Mouse (Mus musculus): Measurements from ENCODE around the gene Spaca4. TPM values are rescaled to one million over a fixed set of nuclear protein-coding genes. Genes with fewer than 3 reads are reported as not detected.
A peak's percentile ranks its signal among the peaks of the same experiment; 100 is the strongest.

Spaca4 gene
- polyA plus RNA-seq, 3 experiments from 2014 or later = not detected

DNA sequence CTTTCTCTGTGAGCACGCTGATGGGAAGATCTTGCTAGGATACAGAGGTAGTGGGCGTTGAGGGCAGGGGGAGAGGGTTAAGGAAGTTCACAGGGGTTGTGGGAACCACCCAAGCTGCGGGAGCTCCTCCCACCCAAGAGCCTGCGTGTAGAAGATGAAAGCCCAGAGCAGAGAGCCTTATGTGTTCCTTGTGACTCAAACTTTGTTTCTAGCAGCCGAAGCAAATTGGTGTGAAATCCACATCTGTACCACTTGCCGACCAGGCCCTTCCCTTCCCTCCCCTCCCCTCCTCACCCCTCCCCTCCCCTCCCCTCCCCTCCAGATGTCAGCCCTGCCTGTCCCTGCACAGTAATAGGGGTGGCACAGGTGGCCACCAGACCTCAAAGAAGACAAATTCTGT, 30.5 kb downstream of the Spaca4 start:
- peak; percentile 28 for ATAC-seq

DNA sequence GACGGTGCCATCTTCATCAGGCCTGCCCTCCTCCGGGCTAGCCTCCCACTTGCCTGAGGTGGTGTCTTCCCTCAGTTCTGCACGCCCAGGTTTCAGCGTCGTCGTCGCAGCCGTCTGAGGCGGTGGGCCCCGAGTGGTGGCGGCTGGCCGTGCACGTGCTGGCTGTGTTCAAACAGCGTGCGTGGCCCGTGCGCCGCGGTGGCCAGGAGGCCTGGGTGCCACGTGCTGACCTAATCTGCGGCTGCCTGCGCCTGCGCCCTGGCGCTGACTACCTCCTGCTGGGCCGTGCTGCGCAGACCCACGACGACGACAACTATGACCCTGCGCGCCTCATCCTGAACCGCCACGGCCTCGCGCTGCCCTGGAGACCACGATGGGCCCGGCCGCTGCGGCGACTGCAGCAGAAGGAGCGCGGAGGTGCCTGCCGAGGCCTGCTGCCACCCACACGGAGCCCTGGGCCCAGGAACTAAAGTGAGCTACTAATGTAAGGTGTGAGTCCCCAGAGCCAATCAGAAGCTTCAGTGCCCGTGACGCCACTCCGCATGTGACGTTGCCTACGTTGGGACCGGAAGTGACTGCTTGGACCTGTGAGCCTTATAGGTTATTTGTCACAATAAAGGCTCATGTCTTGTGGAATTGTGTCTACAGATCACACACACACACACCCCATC, 31.6 kb downstream of the Spaca4 start, which contains the start of gene Sec1:
Gene Sec1 (minus strand): TSS at position 482 of the 671 bp plus-strand sequence.
- no peak for ATAC-seq

DNA sequence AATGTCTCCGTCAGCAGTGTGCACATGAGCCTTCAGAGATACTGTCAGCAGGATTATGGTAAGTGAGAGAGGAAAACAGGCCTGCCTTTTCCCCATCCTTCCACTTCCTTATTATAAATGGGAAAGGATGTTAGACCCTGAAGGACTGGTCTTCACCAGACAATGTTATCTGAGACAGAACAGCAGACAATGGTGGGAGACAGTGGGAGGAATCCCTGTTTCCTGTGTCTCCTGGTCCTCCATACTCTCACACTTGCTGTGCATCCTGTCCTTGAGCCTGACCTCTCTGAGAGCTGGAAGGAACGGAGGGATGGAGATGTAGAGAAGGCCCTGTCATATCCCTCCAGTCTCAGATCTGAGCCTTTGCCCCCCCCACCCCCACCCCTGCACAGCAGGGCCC, 33.2 kb downstream of the Spaca4 start:
- ATAC-seq = no peak

DNA sequence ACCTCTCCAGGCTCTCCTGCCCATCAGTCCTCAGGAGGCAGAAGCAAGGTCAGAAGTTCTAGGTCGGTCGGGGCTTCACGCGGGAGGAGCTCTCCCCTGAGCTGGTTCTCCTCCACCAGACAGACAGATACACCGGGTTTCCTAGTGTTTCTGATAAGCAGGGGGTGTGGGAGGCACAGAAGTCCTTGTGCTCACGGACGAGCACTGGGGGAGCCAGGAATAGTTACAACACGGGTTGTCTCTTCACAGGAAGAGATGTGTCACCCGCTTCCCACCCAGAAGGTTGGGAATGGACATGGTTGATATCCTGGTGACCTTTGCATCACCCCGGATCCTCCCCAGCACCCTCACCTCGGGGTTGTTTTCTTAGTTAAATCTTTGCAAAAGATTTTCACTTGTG, 35.8 kb downstream of the Spaca4 start:
- ATAC-seq = no peak

DNA sequence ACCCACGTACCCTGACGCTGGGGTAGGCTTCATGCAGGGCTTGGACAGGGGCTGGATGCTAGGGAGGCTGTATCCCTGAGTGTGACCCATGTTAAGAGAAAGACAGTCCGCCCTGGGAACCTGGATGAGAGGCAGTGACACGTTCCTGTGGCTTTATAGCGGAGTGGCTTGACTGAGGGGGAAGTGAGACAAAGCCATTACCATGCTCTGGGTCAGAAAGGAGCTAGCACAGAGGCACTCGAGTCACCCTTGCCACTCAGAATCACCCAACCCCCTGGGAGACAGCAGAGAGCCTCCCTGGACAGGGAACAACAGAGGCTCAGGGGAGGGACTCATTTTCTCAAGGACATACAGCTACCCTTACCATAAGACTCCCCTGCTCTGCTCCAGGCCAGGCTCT, 36.5 kb downstream of the Spaca4 start:
- no peak for ATAC-seq

DNA sequence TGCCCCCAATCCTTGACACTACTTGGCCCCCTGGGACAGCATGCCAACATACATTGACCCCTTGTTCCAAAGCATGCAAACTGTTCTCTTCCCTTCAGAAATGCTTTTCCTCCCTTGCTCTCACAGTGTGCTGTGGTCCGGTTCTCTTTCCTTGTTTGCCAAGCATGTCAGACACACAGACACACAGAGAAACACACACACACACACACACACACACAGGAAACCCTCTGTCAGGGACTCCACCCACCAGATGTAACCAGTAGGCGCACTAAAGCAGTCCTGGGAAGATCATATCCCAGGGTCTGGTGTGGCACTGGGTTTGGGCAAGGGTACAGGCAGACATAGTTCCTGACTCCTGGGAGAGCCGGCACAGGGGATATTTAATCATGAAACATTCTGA, 38.8 kb downstream of the Spaca4 start:
- ATAC-seq = no peak

DNA sequence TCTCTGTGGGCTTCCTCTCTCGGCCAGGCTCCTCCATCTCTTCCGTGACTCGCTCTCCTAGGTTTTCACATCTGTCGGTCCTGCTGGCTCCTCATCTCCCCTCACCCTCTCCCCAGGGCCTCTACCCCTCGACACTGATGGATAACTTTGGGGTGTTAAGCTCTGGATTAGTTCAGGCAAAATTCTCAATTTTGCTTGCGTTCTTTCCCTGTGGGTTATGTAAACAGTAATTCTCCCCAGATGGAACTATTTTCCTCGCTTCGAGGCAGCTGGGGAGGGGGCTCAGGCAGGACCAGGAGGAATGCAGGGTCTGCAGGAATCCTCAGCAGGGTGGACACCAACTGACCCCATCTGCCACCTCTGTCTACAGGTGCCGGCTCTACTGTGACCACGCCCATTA, 39.8 kb downstream of the Spaca4 start:
- ATAC-seq = no peak

DNA sequence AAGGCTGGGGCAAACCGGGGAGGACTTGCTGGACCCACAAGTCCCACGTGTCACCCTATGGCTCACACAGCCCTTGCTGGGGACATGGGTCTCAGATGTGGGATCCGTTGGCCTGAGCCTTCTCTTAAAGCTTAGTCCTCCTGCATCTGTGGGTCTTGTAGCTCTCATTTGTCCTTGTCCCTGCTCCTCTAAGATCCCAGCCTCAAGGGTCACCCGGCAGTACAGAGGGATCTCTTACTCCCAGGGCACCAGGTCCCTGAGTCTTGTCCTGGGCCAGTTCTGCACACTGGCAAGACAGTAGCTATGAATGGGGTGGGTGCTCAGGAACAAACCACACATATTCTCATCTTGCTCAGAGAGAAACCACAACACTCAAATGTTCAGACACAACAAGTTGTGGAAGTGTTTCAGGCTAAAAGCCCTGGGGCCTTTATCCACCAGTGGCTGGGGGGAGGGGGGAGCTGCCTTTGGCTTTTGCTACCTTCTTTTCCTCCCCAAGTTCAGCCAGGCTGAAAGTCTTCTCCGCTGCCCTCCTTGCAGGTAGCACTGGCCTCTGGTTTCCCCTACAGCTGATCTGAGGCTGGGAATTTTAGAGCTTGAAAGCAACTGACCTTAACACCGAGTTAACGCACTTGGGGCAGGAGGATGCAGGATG, 42.1 kb downstream of the Spaca4 start, which contains the start of gene Ntn5:
Gene Ntn5 (plus strand): TSS at position 627 of the 655 bp plus-strand sequence.
- no peak for ATAC-seq

DNA sequence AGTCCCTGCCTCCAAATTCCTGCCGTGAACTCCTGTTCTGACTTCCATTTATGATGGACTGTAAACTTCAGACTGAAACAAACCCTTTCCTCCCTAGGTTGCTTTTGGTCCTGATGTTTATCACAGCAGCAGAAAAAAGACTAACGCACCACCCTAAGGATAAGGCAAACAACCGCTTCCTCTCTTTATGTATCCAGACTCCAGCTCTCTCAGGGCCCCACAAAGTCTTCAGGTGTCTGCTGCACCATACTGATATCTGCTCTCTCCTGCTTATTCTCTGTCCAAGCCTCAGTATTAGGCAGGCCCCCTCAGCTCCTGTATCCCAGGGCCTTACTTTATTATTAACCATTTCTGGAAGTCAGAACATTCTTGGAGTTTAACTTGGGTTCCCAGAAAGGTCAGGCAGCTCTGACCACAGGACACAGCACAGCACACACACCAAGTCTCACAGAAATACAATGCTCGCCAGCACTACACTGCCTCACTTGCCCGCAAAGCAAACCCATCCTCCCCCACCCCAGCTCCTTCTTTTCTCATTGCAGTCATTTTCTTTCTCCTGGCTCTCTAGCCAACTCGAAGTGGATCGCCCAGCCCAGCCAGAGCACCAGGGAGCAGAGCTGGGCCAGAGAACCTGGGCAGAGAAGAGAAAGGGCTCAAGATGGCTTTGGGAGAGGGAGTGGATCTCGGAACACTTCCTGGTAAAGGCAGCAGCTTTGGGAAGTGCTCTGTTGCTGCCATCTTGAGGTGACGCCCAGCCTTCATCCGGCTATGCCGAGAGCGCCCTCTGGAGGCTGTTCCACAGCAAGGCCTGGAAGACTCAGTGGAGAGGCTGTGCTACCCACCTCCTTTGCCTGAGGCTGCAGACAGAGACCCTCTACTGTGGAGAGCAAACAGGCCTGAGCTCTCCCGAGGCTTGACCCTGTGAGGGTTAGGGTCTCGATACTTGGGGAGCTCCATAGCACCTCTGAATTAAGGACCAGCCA, 43.2 kb downstream of the Spaca4 start:
- peak; percentile 86 for ATAC-seq

DNA sequence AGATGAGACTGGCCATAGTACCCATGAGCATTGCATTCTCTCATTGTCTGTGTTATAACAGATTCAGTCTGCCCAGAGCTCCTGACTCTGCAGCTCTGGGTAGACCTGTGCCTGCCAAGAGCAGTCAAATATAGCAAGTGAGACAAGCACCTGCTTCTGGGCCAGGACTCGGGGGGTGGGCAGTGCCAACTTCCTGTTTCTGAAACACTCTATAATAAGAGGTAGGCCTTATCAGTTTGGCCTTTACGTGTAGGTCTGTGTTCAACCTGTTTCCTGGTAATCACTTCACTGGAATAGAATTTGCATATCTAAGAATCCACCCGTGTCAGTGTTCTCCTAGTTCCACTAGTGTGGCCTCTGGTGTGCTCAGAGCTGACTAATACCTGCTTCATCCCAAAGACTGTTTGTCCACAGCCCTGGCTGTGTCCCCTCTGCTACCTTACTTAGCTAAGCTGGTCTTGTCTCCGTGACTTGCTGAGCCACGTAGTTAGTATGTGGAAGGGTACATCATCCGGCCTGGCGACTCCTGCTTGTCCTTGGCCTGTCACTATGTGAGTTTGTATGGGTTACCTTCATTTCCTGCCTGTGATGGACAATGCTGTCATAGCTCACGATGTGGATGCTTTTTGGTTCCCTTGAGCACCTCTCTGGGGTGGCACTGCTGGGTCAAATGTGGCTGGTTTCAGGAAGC, 44.4 kb downstream of the Spaca4 start:
- ATAC-seq = peak; percentile 18

DNA sequence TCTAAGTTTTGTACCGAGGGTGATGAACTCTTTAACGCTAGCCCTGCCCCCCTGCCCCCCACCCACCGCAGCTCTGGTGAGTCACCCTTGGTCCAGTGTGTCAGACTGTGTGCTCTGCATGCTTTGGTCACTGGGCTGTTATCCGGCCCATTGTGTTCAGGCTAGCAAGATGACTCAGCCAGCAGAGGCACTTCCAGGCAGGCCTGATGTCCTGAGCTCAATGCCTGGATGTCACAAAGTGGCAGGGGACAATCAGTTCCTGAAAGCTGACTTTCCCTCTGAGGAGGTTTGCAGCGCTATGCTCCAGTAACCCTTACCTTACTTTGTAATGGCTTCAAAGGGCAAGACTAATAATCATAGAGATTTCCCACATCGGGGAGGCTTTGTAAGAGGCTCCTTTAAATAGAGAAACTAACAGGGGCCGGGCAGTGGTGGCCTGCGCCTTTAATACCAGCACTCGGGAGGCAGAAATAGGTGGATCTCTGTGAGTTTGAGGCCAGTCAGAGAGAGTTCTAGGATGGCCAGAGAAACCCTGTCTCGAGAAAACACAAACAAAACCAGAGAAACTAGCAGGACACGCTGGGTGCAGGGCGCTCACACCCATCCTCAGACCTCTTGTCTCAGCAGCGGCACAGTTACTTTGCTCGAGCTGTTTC, 45.5 kb downstream of the Spaca4 start:
- ATAC-seq = no peak

DNA sequence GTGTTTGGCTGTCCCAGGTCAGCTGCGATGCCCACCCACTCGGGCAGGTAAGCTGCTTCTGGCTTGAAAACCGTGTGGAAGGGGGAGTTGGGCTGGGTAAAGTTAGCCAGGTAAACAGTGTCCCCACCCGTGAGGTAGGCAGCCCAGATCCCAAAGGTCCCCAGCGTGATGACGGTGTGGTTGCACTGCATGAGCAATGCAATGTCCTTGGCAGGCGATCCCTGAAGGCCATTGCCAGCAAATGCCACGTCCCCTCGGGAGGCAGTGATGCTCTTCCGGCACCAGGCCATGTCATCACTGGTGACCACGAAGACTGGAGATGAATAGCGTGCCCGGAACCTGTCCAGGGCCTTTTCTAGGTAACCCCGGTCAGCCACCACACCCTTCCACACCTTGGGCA, 47.1 kb downstream of the Spaca4 start:
- no peak for ATAC-seq

DNA sequence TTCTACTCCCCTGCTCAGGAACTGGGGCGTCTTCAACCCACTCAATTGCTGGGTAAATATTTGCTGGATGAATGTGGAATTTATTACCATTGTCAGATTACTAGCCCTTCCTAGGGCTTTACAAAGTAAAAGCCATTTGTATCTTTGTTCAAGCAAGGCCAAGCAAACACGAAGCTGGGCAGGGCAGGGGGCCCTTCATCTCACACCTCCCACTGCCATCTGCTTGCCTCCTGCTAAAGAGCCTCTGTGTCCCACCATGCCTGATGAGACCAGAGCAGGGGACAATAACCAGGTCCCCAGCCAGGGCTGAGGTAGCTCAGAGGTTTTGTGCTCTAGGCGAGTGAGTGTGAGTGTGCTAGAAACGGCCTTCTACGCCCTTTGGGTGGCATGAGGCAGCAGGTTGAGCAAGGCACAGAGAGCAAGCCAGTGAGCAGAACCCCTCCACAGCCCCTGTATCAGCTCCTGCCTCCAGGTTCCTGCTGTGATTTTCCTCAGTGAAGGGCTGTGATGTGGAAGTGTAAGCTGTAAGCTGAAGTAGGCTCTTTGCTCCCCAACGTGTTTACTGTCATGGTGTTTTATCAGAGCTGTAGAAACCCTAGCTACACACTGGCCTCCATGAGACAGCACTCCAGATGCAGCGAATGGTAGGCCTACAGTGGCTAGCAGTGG, 47.9 kb downstream of the Spaca4 start:
- ATAC-seq = no peak

Other genes with a start within 250 kb of the Spaca4 start
- gene Tulp2, start 243.9 kb downstream of the Spaca4 start, polyA plus RNA-seq (2017; shearing (Covaris generic)) = 1 to 10 TPM in 1 of 3 experiments, under 1 TPM in 2; 0.23 to 1.8 (median 0.29) TPM
- gene Gm45808, start 239.0 kb downstream of the Spaca4 start, polyA plus RNA-seq (2017; shearing (Covaris generic)) = not detected
- gene Dhdh, start 237.0 kb downstream of the Spaca4 start, polyA plus RNA-seq (2017; shearing (Covaris generic)) = 1 to 10 TPM; 1.0 to 1.1 (median 1.1) TPM
- 100 to 1,000 TPM; 119 to 153 (median 121) TPM for gene Nucb1, start 215.4 kb downstream of the Spaca4 start, polyA plus RNA-seq (2017; shearing (Covaris generic))
- 10 to 100 TPM; 30.4 to 76.6 (median 56.4) TPM for gene Ppp1r15a, start 199.5 kb downstream of the Spaca4 start, polyA plus RNA-seq (2017; shearing (Covaris generic))
- under 1 TPM; 0.36 to 0.78 (median 0.53) TPM for gene Plekha4, start 199.5 kb downstream of the Spaca4 start, polyA plus RNA-seq (2017; shearing (Covaris generic))
- under 1 TPM; 0.82 to 0.95 (median 0.91) TPM for gene Hsd17b14, start 170.9 kb downstream of the Spaca4 start, polyA plus RNA-seq (2017; shearing (Covaris generic))
- gene Bcat2, start 155.7 kb downstream of the Spaca4 start, polyA plus RNA-seq (2017; shearing (Covaris generic)) = 10 to 100 TPM; 33.2 to 54.7 (median 51.4) TPM
- gene Fgf21, start 110.3 kb downstream of the Spaca4 start, polyA plus RNA-seq (2017; shearing (Covaris generic)) = not detected
- gene Fut1, start 108.5 kb downstream of the Spaca4 start, polyA plus RNA-seq (2017; shearing (Covaris generic)) = not detected
- not detected for gene Izumo1, start 104.0 kb downstream of the Spaca4 start, polyA plus RNA-seq (2017; shearing (Covaris generic))
- gene Rasip1, start 98.3 kb downstream of the Spaca4 start, polyA plus RNA-seq (2017; shearing (Covaris generic)) = under 1 TPM in 1 of 3 experiments, not detected in 2; 0.17 TPM
- not detected for gene Mamstr, start 85.8 kb downstream of the Spaca4 start, polyA plus RNA-seq (2017; shearing (Covaris generic))
- gene Fut2, start 59.4 kb downstream of the Spaca4 start, polyA plus RNA-seq (2017; shearing (Covaris generic)) = not detected
- not detected for gene Ntn5, start 41.8 kb downstream of the Spaca4 start, polyA plus RNA-seq (2017; shearing (Covaris generic))
- under 1 TPM in 1 of 3 experiments, not detected in 2; 0.22 TPM for gene Sec1, start 31.4 kb downstream of the Spaca4 start, polyA plus RNA-seq (2017; shearing (Covaris generic))
- gene Car11, start 26.0 kb downstream of the Spaca4 start, polyA plus RNA-seq (2017; shearing (Covaris generic)) = 1 to 10 TPM in 2 of 3 experiments, not detected in 1; 1.5 TPM
- gene Dbp, start 20.7 kb downstream of the Spaca4 start, polyA plus RNA-seq (2017; shearing (Covaris generic)) = 1 to 10 TPM; 3.1 to 8.6 (median 6.5) TPM
- gene Rpl18, start 10.4 kb downstream of the Spaca4 start, polyA plus RNA-seq (2017; shearing (Covaris generic)) = 1,000 to 10,000 TPM; 1,609 to 2,946 (median 2,383) TPM
- gene Sphk2, start 7.8 kb downstream of the Spaca4 start, polyA plus RNA-seq (2017; shearing (Covaris generic)) = 10 to 100 TPM; 12.1 to 17.3 (median 15.5) TPM
- under 1 TPM in 2 of 3 experiments, not detected in 1; 0.63 to 0.80 TPM for gene Fam83e, start 4.6 kb downstream of the Spaca4 start, polyA plus RNA-seq (2017; shearing (Covaris generic))
- under 1 TPM in 1 of 3 experiments, not detected in 2; 0.58 TPM for gene Lmtk3, start 57.9 kb upstream of the Spaca4 start, polyA plus RNA-seq (2017; shearing (Covaris generic))
- gene Sult2b1, start 58.9 kb upstream of the Spaca4 start, polyA plus RNA-seq (2017; shearing (Covaris generic)) = 1 to 10 TPM; 3.4 to 6.4 (median 3.8) TPM
- gene Cyth2, start 88.8 kb upstream of the Spaca4 start, polyA plus RNA-seq (2017; shearing (Covaris generic)) = 10 to 100 TPM; 11.9 to 19.8 (median 16.7) TPM
- gene Kcnj14, start 99.0 kb upstream of the Spaca4 start, polyA plus RNA-seq (2017; shearing (Covaris generic)) = not detected
- gene Grwd1, start 105.1 kb upstream of the Spaca4 start, polyA plus RNA-seq (2017; shearing (Covaris generic)) = 10 to 100 TPM; 16.5 to 29.3 (median 27.2) TPM
- gene Kdelr1, start 147.0 kb upstream of the Spaca4 start, polyA plus RNA-seq (2017; shearing (Covaris generic)) = 10 to 100 TPM; 18.9 to 39.3 (median 36.9) TPM
- not detected for gene Grin2d, start 152.6 kb upstream of the Spaca4 start, polyA plus RNA-seq (2017; shearing (Covaris generic))
- under 1 TPM in 1 of 3 experiments, not detected in 2; 0.52 TPM for gene Syngr4, start 170.9 kb upstream of the Spaca4 start, polyA plus RNA-seq (2017; shearing (Covaris generic))
- gene Tmem143, start 171.1 kb upstream of the Spaca4 start, polyA plus RNA-seq (2017; shearing (Covaris generic)) = 1 to 10 TPM; 3.7 to 7.0 (median 5.0) TPM
- gene Emp3, start 195.6 kb upstream of the Spaca4 start, polyA plus RNA-seq (2017; shearing (Covaris generic)) = 100 to 1,000 TPM; 512 to 771 (median 583) TPM
- gene Ccdc114, start 198.3 kb upstream of the Spaca4 start, polyA plus RNA-seq (2017; shearing (Covaris generic)) = 1 to 10 TPM; 1.4 to 1.8 (median 1.4) TPM